Mouse (Mus musculus) 416B (cell line): ENCODE measurements at regions not wholly inside any gene's neighbourhood (a gene's known extent, or its start where the extent isn't known, plus 50 kb on each side); places are given as distances from the start of the nearest gene placed in this dataset.

Experiments
- DNase-seq: peaks from one replicate; pipeline ENCODE4 v3.0.0; 2011; ENCODE audit warnings: low read depth

DNA sequence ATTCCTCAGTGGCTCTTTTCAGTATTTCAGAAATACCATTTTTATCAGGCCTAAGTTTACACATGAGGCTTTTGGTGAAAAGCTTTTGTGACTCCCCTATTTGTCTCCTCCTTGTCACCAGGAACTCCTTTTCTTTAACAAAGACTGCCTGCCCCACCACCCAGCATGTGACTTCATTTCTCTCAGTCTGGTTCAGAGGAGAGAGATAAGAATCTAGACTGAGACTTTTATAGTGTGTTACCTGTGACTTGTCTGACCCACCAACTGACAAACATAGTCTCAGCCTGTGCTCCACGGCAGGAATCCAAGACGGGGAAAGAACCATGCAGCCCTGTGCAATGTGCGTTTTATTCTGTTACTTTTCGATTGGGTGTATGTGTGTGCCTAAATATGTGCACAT lies 260.4 kb downstream of the Sox4 start:
- DNase-seq: no peak

DNA sequence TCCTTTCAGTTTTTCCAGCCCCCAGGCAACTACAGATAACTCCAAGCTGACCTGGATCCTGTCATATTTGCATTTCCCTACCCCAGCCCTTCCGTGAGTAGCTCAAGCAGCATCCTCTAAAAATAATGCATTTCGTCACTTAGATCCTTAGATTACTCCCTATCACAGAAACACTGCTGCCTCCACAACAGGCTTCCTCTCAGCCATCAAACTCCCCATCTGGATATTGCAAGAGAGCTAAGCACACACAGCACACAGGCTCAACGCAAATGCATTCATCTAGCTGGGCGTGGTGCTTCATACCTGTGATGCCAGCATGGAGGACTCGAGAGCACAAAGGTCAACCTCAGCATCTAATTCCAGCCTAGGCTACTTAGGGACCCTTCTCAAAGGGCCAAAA lies 260.9 kb downstream of the Sox4 start:
- peak; percentile 21 for DNase-seq

DNA sequence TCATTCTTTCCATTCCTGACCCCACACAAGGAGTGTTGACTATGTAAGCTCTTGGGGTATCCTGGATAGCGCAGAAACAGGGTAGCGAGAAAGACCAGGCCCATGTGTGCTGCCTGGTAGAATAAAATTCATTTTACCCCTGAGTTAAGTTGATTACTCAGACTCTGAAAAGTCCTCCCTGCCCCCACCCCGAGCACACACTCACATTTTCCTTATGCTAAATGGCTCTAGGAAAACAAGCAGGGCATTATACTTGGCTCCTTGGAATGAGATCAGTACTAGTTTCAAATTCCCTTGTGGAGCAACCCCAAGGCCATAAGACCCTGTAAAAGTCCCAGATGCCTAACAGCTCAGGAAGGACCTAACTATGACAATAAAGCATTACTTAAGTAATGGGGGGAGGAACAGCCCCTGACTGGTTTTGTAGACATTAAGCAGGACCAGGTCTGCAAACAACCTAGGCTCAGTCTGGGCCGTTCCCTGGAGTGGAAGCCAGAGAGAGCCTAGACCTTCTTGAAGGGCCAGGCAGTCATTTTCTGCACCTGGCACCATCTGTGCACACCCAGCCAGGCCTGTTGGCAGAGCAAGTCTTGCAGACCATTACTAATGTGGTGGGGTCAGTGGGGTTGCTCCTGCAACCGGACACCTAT lies 262.9 kb downstream of the Sox4 start:
- DNase-seq: no peak

DNA sequence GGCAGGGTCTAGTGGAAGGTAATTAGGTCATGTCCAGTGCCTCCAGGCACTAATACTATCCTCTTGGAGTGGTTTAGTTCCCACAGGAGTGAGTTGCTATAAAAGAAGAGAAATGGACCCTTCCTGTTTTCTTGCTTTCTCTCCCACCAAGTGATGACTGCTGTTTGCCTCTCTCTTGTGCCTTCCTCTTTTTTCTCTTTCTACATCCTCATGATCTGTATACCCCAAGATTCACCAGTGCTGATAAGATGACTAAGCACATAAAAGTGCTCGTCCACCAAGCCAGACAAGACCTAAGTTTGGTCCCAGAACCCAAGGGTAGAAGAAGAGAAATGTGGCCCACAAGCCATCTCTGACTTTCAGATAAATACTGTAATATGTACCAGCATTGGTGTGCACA lies 265.7 kb downstream of the Sox4 start:
- DNase-seq: peak; percentile 62

DNA sequence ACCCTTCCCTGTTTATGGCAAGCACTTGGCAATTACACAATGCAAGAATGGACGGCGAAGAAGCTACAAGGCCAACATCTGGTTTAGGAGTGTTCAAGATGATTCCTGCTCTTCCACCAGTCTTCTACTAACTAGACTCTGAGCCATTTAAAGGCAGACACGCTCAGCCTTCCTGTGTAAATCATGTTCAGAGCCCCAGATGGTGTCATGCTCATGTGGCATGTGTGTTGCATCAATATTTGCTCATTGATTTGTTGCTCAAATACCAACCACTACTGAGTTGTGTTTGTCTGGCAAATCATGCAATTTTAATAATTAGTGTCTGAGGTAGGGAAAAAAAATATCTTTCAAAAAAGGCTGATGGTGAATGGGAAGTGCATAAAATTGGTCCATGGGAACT lies 269.2 kb downstream of the Sox4 start:
- no peak for DNase-seq

DNA sequence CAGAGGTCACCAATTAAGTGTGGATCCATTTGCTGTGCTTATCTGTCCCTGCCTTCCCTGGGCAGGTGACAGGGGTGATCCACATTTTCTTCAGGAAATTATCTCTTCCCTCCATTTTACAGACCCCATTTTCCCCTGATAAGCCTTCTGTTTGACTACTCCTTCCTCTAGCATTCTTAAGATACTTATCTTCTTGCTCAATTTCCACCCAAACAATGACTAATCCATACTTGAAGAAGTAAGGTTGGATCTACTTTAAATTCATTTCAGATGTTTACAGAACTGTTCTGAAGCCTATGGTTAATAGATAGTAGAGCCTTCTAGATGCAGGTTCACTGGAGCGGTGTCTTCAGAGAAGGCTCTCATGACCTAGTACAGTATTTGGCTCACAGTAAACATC lies 273.2 kb downstream of the Sox4 start:
- peak; percentile 54 for DNase-seq

DNA sequence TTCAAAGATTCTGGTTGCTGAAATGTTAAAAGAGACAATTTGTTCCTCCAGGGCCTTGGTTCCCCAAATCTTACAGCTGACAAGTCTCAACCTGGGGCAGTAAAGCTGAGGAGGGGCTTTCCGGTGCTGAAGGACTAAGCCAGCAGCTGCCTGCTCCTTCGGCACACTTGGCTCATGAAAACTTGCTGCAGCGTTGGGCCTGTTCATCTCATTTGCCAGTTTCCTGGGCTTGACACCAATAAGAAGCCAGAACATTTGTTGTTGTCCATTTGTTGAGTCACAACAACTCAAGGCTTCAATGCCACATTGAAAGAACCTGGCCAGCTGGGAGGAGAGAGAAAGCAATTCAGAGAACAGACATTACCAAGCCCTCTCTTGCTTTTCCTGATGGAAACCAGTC lies 279.9 kb downstream of the Sox4 start:
- DNase-seq: no peak

DNA sequence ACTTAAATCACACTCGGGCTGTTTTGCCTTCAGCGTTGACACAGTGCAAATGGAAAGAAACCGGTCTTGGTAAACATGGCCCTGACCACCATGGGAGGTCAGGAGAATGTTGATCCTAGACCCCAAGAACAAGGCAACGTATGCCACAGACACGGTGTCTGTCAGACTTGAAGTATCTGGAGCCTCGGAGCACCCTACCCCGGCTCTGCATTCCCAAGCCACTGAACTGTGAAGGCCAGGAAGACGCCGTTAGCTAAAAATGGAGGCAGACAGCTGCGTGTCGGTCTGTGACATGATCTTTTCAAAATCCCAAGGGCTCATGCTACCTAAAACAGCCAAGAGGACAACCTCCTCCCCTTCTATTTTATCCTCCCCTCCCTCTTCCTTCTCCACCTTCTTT lies 282.0 kb downstream of the Sox4 start:
- no peak for DNase-seq

DNA sequence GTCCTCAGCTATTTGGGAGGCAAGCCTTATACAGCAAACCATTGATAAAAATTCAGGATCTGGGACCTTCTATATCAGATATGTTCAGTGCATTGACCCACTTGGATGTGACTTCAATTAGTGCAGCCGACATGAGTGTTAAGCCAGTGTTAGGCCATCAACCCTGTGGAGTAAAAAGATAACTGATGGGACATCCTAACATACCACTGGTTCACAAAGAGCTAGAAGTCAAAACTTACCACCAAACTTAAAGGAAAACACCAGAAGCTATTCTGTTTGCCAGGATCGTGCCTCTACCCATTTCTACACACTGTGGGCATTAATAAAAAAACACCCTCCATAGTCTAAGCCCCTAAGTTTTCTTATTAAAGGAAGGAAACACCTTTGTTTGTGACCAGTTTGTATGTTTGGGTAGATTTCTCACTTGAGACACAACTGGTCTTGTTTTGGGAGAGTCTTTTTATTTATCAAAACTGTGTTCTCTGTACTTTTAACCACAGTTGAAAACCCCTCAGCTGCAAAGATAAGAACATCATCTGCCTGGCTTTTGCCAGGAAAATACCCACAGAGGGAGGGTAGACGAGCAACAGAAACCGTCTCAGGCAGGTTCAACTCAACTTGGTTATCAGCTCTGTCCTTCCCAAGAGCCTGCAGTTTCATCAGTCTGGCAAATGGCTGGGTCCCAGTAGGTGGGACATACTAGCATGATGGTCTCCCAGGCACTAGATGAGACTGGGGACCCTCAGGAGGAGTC lies 283.5 kb downstream of the Sox4 start:
- DNase-seq: no peak

DNA sequence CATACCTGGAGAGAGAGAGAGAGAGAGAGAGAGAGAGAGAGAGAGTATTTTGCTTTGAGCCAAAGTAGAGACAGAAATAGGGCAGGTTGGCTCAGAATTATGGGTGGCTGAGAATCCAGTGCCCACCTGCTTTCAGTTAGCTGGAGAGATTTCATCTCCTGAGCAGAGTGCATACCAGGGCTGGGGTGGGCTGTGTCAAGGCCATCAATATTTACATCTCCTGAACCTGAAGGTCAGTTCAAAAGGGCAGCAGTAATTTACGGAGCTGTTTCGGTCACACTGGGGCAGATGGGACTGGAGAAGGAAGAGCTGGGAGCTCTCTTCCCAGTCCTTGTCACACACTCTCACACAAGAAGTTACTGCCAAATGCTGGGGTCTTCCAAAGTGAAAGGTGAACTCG lies 286.7 kb downstream of the Sox4 start:
- DNase-seq: no peak

DNA sequence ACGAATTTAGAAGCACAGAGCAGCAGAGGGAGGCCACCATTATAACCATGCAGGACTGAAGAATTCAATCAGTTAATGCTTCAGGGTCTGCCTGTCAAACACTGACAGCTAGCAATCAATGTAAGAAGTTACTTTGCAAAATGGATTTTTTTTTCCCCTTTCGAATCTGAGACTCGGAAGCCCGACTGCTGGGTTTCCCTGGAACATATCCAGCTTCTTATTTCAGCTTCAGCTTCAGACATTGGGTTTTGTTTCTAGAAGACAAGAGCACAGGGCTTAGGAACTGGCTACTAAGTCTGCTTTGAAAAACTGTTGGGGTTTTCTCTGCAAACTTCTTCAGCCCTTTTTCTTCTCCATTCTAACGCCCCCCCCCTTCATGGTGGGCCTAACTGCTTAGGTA lies 288.4 kb downstream of the Sox4 start:
- no peak for DNase-seq

DNA sequence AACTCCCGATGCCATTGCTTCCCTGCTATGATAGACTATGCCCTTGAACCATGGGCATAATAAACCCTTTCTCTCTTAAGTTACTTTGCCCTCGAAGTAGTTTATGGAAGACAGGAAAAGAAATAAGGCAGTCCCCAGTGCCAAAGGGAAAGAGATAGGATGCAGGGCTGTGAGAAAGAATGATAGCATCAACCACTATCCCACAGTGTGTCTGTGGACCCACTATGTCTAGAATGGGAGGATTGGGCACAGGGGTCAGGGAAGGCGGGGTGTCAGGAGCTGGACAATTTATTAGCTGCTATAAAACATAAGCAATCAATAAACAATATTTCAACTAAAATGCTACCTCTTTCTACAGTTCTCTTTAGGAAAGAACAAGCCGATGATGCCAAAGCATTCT lies 288.8 kb downstream of the Sox4 start:
- DNase-seq: no peak

DNA sequence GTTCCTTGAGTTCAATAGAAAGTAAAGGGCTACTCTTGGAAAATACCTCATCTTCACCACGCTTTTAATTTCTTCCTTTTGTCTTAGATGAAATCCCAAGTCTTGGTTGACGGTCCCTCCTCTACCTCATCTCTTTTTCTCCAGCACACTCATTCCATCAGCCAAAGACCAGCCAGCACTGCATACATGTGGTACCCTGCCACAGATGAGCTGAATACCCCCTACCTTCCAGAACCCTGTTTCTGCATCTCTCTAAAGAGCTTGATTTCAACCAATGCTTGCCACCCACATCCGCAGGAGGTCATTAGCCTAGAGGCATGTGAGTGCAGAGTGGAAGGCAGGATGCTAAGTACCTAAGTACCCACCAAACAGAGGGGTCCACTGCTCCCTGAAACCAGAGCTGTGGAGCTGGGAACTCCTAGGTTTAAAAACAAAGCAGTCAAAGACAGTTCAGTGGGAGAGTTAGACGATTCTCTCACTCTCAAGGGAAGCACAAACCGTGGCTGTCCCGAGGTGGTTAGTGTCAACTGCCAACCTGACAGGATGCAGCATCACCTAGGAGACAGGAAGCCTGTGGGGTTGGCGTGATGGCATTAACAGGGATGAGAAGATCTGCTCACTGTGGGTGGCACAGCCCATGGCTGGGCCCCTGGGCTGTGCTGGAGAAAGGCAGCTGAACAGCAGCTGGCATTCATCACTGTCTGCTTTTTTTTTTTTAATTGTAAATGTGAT lies 289.4 kb downstream of the Sox4 start:
- DNase-seq: peak; percentile 27

DNA sequence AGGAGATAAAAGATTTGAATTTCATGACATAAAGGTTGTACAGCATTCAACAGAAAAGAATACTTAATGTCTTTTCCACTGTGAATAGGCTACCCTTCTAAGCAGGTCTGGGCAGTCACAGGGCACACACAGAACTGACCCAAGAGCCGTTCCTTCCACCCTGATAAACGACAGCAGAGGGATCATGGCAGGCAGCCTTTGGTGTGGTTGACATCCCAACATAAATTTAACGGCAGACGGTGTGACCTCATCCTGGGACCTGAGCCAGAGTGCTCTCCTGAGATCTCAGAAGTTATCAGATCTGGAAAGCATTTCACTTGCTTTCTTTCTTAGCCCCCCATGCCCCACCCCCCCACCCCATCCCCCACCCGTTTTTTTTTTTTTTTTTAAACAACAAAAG lies 290.1 kb downstream of the Sox4 start:
- peak; percentile 47 for DNase-seq

DNA sequence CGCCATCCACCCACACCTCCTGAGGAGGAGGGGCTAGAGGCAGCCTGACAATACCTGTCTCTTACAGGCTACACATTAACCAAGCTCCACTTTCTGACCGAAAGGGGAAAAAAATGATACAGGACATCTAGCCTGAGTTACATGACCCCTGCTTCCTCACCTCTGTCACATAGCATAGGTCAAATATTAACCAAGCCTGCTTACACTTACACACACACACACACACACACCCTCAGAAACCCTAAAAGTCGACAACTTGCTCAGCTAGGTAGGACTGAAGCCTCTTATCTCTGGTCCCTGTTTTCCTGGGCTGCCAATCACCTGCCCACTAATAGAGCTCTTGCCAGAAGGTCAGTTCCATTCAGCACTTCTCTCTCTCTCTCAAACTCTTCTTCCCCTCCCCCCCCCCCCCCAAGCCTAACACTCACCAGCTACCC lies 291.2 kb downstream of the Sox4 start:
- peak; percentile 71 for DNase-seq

DNA sequence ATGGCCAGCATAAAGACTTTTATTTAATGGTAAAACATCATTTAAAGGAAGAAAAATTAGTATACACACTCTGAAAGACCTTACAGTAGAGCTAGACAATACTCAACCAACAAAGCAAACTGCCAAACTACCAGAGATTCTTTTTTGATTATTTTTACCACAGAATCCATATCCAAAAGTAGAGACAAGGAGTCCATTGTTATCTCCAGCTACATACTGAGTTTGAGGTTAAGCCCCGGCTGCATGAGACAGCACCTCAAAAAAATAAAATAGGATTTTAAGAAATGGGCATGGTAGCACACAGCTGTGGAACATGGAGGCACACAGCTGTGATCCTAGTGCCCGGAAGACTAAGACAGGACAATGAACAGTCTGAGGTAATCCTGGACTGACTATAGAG lies 293.4 kb downstream of the Sox4 start:
- no peak for DNase-seq

DNA sequence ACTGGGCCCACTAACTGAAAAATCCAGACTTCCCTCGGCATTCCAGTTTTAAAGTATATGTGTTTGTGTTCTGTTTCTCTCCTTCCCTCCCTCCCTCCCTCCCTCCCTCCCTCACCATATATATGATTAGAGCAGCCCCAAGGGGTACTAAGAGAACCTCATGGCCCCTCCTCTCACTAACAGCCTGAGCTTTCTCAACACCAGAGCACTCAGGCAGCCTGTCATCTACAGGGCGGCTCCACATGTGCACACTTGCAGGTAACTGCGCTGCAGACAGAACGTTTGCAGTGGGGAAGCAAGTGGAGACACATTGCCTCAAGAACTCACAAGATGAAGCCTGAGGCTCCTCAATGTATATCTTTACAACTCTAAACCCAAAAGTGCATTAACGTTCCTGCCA lies 294.9 kb downstream of the Sox4 start:
- no peak for DNase-seq

DNA sequence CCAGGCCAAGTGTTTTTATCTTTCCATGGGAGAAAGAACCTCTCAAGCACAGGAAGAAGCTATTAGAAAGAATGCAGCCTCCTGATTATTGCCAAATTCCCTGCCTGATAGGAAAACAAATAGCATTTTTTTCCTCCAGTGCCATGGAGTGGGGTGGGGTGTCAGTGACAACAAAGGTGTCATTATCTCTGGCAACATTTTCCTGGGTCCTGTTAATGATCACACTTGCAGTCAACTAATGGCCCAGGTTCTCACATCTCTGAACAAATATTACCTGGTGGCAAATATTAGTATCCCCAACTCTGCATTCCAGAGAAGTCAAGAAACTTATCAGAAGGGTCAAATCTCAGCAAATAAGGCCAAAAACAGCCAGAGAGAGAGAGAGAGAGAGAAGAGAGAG lies 298.6 kb downstream of the Sox4 start:
- no peak for DNase-seq

DNA sequence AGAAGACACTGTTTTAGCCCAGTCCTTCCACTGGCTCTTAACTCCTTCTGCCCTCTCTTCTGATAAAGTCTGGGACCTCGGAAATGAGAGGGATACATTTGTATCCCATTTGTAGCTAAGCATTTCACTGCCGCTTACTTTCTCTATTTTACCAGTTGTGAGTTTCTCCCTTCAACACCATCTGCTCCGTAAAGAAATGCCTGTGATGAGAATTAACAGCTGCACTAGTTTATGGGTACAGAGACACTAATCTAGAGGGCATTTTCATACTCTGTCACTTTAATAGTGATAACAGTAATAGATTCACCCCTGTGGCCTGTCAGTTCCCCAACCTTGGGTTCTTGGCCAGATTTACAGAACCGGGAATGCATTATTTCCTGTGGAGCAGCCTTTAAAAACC lies 300.2 kb downstream of the Sox4 start:
- DNase-seq: no peak

DNA sequence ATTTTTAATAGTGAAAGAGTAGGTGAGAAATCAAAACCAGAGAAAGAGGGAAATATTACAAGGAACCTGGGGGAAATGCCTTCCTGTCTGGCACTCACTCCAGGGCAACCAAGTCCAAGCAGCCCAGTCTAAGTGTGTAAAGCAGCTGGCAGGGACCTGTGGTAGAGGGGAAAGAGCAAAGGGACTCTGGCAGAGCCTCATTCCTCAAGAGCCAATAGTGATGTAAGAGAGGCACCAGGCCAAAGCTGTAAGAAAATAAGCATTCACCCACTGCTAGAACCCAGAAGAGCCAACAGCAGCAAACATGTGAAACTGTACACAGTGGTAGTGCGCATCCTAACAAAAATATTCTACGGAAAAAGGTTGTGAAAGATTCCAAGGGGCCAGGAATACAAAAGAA lies 301.7 kb downstream of the Sox4 start:
- no peak for DNase-seq

DNA sequence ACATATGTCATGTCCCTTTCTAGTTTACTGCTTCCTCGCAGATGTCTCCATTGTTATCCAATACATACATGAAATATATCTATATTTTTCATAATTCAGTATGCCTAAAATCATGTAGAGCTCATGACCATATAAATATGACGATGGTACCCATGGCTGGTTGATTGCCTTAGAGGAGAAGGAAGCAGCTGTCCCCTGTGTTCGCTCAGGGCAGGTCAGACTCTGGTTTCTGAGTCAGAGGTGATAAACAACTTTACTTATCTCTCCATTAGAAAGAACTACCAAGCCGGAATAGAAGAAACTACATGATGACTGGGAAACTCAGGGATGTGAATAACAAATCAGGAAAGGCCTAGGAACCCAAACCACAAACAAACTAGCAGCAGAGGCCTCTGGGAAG lies 307.6 kb downstream of the Sox4 start:
- DNase-seq: no peak

DNA sequence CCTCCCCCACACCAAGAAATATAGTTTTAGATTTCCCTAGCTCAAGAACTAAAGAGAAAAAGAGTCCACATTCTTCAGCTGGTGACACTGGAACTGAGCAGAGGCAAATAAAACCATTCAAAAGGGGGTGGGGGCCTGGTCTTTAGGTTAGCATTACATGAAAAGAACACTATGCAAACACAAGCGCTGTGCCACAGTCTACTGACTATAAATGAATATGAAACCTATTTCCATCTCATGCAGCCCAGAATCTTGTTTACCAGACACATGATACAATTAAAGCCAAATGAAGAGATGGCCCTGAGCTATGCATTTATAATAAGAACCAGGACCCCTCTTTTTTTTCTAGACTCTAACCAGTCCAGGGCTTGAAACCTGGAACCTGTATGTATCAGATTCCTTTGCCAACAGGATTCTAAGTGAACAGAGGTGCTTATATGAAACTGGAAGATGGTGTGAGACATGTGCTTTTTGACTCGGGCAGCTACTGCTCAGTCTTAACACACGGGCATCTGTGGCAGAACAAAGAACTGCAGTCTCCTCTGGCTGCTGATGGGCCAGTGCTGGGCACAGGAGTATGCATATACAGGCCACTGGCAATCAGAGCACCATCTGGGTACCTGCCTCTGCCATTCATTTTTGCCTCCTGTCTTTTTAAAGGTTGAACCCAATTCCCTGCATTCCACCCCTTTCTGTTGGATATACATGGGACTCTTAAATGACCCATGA lies 308.5 kb downstream of the Sox4 start:
- no peak for DNase-seq

DNA sequence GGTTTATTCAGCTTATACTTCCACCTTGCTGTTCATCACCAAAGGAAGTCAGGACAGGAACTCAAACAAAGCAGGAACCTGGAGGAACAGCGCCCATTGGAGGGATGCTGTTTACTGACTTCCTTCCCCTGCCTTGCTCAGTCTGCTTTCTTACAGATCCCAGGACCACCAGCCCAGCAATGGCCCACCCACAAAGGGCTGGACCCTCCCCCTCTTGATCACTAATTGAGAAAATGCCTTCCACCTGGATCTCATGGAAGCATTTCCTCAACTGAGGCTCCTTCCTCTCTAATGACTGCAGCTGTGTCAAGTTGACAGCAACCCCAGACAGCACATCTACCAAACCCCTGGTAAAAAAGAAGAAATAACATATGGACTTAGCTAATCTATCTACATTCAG lies 312.7 kb downstream of the Sox4 start:
- DNase-seq: no peak
